Mouse (Mus musculus): ENCODE data around the gene Ttc1. TPM values are rescaled to one million over a fixed set of nuclear protein-coding genes. Genes with fewer than 3 reads are reported as not detected.
A peak's percentile ranks its signal among the peaks of the same experiment; 100 is the strongest.

Gene Ttc1
- 19.9 TPM in 1 of 2 replicates, not detected in the other for polyA plus RNA-seq (2012; ENCODE audit: insufficient read depth, low replicate concordance)

DNA sequence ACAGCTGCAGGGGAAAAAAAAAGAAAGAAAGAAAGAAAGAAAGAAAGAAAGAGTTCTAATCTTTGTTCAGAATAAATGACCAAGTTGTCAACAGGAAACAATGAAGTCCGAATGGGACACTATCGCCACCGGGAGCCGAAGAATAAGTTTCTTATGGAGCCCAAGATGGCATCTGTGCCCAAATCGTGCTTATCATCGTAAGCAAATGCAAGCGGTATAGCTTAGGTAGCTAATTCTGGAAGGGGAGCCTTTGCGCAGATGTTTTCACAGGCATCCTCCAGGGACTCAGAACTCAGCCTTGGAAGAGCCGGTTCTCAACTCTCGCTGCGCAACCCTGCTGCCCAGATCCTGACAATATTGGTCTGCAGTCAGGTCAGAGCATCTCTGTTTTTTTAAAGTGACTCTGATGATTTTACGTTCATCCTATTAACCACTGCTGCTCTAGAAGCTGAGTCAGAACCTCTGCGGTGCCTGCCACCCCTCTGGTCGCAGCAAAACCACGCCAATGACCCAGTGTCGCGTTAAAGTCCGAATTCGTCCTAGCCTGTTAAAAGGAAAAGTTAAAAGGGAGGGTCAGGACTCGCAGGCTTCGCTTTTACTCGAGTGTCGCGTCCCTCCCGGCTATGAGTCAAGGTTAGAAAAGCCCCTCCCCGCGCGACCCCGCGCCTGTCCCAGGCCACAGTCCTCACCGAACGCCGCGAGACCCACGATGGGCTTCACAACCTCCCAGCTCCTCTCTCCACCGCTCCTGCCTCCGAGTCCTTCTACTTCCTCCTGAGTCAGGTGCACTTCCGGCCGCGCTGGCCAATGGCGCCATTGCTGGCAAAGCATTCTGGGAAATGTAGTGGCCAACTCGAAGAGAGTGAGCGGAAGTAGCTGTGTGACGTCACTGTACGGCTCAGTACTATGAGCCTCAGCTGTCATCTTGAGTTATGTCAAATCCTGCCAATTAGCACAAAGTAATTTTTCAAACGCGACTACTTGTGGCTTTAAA lies at the start of gene Ttc1:
Gene Ttc1, minus strand, starts transcription at position 776 of the 994 bp plus-strand sequence.
- Histone ChIP-seq H3K27me3 (replicated peaks) (no peaks in the 10 kb centered on the region), H3K4me1 (peaks cover 58% of the 10 kb centered on the region), H3K9me3 (no peaks in the 10 kb centered on the region), H3K4me3 (replicated peaks) (peak within 1 kb of the TSS; percentile 94), H3K36me3 (replicated peaks; ENCODE audit: low read length) (peaks cover 30% of the 10 kb centered on the region)
- TF ChIP-seq FLI1 (IDR thresholded peaks at IDR 0.05; ENCODE audit: low read length) = peak; percentile 83
- no peak for TF ChIP-seq GATA1 (IDR thresholded peaks at IDR 0.05; ENCODE audit: borderline replicate concordance, low read length)

DNA sequence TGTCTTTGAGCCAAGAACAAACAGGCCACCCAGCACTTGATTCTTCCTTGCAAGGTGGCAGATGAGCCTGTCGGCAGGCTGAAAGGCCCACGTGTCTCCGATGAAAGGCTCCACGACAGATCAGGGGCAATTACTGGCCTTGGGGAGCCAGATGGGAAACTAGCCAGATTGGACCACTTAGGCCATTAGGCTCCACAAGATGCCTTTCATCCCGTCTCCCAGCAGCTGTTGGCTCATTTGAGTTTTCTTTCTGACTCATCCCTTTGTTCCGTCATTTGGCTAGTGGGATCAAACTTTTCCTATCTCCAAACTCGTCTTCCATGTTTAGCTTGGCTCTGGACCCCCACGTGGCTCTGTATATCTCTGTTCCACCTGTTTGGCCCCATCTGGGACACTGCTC lies 48.2 kb upstream of the Ttc1 start:
- Histone ChIP-seq H3K36me3 (replicated peaks; ENCODE audit: low read length) (no peaks in the 10 kb centered on the region), H3K4me1 (no peaks in the 10 kb centered on the region), H3K9me3 (no peaks in the 10 kb centered on the region), H3K4me3 (replicated peaks) (no peak overlapping the region), H3K27me3 (replicated peaks) (peaks cover 1% of the 10 kb centered on the region)
- TF ChIP-seq FLI1 (IDR thresholded peaks at IDR 0.05; ENCODE audit: low read length) = no peak

DNA sequence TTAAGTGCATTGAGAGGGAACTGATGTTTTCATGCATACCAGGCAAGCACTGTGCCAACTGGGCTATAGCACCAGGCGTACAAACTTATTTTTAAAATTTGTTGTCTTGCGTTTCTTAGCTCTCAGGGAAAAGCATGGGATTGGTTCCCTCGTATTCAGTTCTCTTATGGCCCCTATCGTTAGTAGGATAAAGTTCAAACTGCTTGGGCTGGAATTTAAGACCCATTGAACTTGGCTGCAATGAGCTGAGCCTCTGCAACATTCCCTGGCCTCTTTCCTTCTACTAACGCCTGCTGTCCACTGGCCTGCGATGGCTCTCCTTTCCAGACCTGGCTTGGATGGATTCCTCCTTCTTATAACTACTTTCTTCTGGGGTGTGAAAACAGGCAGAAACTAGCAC lies 42.6 kb upstream of the Ttc1 start:
- H3K4me3 ChIP-seq (replicated peaks) = no peak overlapping the region
- H3K36me3 ChIP-seq (replicated peaks; ENCODE audit: low read length) = no peaks in the 10 kb centered on the region
- no peaks in the 10 kb centered on the region for H3K9me3 ChIP-seq
- peaks cover 3% of the 10 kb centered on the region for H3K27me3 ChIP-seq (replicated peaks)
- no peaks in the 10 kb centered on the region for H3K4me1 ChIP-seq
- TF ChIP-seq GATA1 (IDR thresholded peaks at IDR 0.05; ENCODE audit: borderline replicate concordance, low read length) (no peak), FLI1 (IDR thresholded peaks at IDR 0.05; ENCODE audit: low read length) (no peak)

DNA sequence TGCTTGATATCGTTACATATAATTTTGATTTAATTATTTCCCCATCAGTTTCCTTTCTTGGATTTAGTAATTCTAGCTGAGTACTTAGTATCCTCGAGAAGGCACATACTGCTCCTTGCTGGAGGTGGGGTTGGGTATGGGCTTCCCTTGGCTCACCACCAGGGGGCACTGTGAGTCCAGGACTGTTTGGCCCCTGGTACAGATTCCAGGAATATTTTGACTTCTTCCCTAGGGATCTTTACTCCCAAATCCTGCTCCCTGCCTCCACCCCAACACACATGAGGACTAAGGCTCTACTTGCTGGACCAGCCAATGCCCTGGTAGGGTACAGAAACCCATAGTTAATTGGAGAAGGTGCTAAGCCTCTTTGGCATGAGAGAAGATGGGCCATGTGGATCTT lies 36.0 kb upstream of the Ttc1 start:
- Histone ChIP-seq H3K36me3 (replicated peaks; ENCODE audit: low read length) (no peaks in the 10 kb centered on the region), H3K4me3 (replicated peaks) (no peak overlapping the region), H3K27me3 (replicated peaks) (peaks cover 11% of the 10 kb centered on the region), H3K4me1 (no peaks in the 10 kb centered on the region), H3K9me3 (no peaks in the 10 kb centered on the region)
- TF ChIP-seq GATA1 (IDR thresholded peaks at IDR 0.05; ENCODE audit: borderline replicate concordance, low read length) (no peak), FLI1 (IDR thresholded peaks at IDR 0.05; ENCODE audit: low read length) (no peak)

DNA sequence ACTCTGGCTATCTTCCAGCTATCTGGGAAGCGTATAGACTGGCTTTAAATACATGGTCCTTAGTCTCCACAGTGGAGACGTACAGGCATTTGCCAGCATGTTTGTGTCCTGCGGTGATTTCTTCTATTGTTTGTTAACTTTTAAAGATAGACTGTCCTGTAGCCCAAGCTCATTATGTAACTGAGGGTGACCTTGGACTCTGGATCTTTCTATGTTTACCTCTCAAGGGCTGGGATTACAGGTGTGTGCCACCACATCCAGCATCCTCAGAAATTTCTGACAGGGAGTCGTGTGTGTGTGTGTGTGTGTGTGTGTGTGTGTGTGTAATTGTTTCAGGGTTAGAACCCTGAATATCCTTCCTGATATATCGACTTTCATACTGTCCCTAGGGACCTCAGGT lies 35.3 kb upstream of the Ttc1 start:
- Histone ChIP-seq H3K4me3 (replicated peaks) (no peak overlapping the region), H3K9me3 (no peaks in the 10 kb centered on the region), H3K36me3 (replicated peaks; ENCODE audit: low read length) (no peaks in the 10 kb centered on the region), H3K4me1 (no peaks in the 10 kb centered on the region), H3K27me3 (replicated peaks) (peaks cover 15% of the 10 kb centered on the region)
- no peak for TF ChIP-seq FLI1 (IDR thresholded peaks at IDR 0.05; ENCODE audit: low read length)
- no peak for TF ChIP-seq GATA1 (IDR thresholded peaks at IDR 0.05; ENCODE audit: borderline replicate concordance, low read length)

DNA sequence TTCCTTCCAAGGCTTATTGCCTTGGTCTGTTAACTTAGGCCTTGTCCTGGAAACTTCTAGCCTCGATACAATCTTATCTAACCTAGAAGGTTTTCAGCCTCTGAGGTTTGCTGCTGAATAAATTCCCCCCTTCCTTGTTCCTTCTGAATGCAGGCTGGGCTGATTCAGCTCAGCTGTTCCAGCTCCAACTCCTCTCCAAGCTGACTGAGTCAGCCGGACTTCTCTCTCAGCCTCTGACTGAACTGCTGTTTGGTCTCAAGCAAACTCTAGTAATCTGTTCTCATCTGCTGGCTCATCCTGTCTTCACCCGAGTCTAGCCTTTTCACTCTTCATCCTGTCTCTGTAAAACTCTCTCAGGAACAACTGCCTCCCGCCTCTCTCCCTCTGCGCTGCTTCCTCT lies 31.7 kb upstream of the Ttc1 start:
- peaks cover 6% of the 10 kb centered on the region for H3K4me1 ChIP-seq

DNA sequence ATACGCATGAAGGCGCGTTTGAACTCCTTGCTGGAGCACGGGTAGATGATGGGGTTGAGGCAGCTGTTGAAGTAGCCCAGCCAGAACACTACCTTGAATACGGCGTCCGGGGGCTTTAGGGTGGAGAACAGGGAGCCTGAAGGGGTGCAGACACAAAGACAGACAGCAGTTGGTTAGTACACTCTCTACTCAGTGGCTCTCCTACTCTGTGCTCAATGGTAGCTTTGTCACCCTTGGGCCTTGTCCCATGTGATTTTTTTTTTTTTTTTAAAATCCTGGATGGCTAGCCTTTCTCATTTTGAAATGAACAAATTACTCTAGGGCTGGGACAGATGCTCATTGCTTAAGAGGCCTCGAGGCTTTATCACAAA lies 28.5 kb upstream of the Ttc1 start:
- peaks cover 5% of the 10 kb centered on the region; the same call in 1 of the 2 replicates for H3K9me3 ChIP-seq
- no peaks in the 10 kb centered on the region for H3K36me3 ChIP-seq (replicated peaks; ENCODE audit: low read length)
- H3K4me3 ChIP-seq (replicated peaks) = no peak overlapping the region
- H3K27me3 ChIP-seq (replicated peaks) = peaks cover 54% of the 10 kb centered on the region
- peaks cover 6% of the 10 kb centered on the region for H3K4me1 ChIP-seq
- TF ChIP-seq FLI1 (IDR thresholded peaks at IDR 0.05; ENCODE audit: low read length) (no peak), GATA1 (IDR thresholded peaks at IDR 0.05; ENCODE audit: borderline replicate concordance, low read length) (no peak)

More for the DNA sequence above, 31.7 kb upstream of the Ttc1 start:
- Histone ChIP-seq H3K9me3 (peaks cover 5% of the 10 kb centered on the region; the same call in 1 of the 2 replicates), H3K36me3 (replicated peaks; ENCODE audit: low read length) (no peaks in the 10 kb centered on the region), H3K27me3 (replicated peaks) (peaks cover 34% of the 10 kb centered on the region), H3K4me3 (replicated peaks) (no peak overlapping the region)
- TF ChIP-seq GATA1 (IDR thresholded peaks at IDR 0.05; ENCODE audit: borderline replicate concordance, low read length) (no peak), FLI1 (IDR thresholded peaks at IDR 0.05; ENCODE audit: low read length) (no peak)

DNA sequence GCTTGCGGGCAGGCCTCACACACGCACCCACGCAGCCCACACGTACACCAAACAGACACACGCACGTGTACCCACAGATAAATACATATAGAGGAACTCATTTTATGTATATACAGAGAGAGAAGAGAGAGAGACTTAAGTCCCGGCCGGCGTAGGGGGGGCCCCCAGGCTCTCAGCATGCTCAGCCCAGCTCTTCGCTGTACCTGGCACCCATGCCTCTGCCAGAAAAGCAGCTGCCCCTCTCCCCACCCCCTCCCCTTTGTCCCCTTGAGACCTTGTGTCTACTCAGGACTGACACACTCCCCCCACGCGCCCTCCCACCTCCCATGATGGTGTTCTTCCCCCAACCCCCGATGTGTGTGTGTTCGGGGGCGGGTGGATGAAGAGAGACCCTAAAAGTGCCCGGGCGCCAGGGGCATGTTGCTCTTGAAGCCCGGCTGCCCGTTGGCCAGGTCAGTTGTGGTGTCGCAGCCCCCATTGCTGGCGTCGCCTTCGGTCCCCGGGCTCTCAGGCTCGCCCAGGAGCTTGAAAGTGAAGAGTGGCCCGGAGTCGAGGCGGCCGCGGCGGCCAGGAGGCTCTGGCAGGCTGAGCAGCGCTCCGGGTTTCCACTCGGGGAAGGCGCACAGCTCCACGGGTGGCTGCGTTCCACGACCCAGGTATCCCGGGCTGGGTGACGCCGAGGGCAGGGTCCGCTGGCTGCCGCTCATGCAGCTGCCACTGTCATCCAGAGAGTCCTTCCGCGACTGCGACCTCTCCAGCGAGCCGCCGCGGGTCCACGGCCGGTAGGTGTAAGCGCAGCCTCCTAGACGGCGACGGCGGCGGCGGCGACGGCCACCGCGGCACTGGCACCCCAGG lies 27.9 kb upstream of the Ttc1 start:
- Histone ChIP-seq H3K9me3 (peaks cover 5% of the 10 kb centered on the region; the same call in 1 of the 2 replicates), H3K4me1 (peaks cover 6% of the 10 kb centered on the region), H3K27me3 (replicated peaks) (peaks cover 57% of the 10 kb centered on the region), H3K4me3 (replicated peaks) (peak overlapping the region; percentile 46), H3K36me3 (replicated peaks; ENCODE audit: low read length) (no peaks in the 10 kb centered on the region)
- TF ChIP-seq FLI1 (IDR thresholded peaks at IDR 0.05; ENCODE audit: low read length) = no peak
- TF ChIP-seq GATA1 (IDR thresholded peaks at IDR 0.05; ENCODE audit: borderline replicate concordance, low read length) = no peak

DNA sequence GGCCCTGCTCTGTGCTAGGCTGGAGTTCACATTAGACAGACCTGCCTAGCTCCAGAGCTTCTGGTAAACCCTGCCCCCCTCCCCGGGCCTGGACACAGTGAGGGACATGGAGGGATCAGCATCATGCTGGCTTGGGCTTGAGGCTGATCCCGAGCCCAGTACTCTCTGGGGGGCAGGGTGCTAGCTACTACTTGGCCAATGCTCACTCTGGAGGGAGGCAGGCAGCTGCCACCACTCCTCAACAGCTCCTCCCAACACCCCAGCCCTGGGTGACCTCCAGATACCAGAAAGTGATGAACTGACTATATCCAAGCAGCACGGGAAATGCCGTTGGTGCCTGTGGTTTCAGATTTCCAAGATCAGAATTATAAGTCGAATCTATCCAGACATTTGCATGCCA lies 25.9 kb upstream of the Ttc1 start:
- peaks cover 6% of the 10 kb centered on the region for H3K4me1 ChIP-seq
- H3K36me3 ChIP-seq (replicated peaks; ENCODE audit: low read length) = no peaks in the 10 kb centered on the region
- TF ChIP-seq FLI1 (IDR thresholded peaks at IDR 0.05; ENCODE audit: low read length) = no peak
- TF ChIP-seq GATA1 (IDR thresholded peaks at IDR 0.05; ENCODE audit: borderline replicate concordance, low read length) = no peak
- peaks cover 5% of the 10 kb centered on the region; the same call in 1 of the 2 replicates for H3K9me3 ChIP-seq
- no peak overlapping the region for H3K4me3 ChIP-seq (replicated peaks)
- H3K27me3 ChIP-seq (replicated peaks) = peaks cover 65% of the 10 kb centered on the region
